Mouse (Mus musculus): ENCODE data around the gene Fam214a. TPM values are rescaled to one million over a fixed set of nuclear protein-coding genes. Genes with fewer than 3 reads are reported as not detected.

Fam214a gene
- polyA plus RNA-seq, 1 experiment from 2014 or later, result 35.9 TPM

Other genes with a start within 250 kb of the Fam214a start
- 7.6 and 9.1 TPM in 2 replicates for gene Onecut1, start 91.0 kb upstream of the Fam214a start, polyA plus RNA-seq (2014; fragmentation: Nextera tagmentation; extraction: Ambion mirVana)
- 217 and 234 TPM in 2 replicates for gene Arpp19, start 84.7 kb downstream of the Fam214a start, polyA plus RNA-seq (2014; fragmentation: Nextera tagmentation; extraction: Ambion mirVana)
- gene Myo5a, start 118.1 kb downstream of the Fam214a start, polyA plus RNA-seq (2014; fragmentation: Nextera tagmentation; extraction: Ambion mirVana), result 36.4 and 48.0 TPM in 2 replicates